Mouse (Mus musculus) hindbrain, embryonic 15.5 days (tissue): ENCODE results near the gene Sparcl1. TPM values are rescaled to one million over a fixed set of nuclear protein-coding genes. Genes with fewer than 3 reads are reported as not detected.

Experiments
- ATAC-seq: fragments of 200-750 bp; cut with Nextera tagmentation; 2 replicates; pipeline ENCODE4 v1.8.0; 2017; ENCODE audit warnings: low read depth, moderate number of reproducible peaks, moderate TSS enrichment; ENCODE audit not compliant: low FRiP score
- H3K27ac ChIP-seq: fragments of 300-500 bp; sonication (generic); replicated peaks from 2 replicates; pipeline ENCODE4 v1.5.1; 2015; ENCODE audit warnings: mild to moderate bottlenecking, inconsistent platforms
- H3K27me3 ChIP-seq: fragments of 300-500 bp; sonication (generic); 2 replicates; pipeline ENCODE4 v1.6.1; 2015; ENCODE audit warnings: control low read depth, inconsistent platforms
- H3K36me3 ChIP-seq: fragments of 300-500 bp; sonication (generic); 2 replicates; pipeline ENCODE4 v1.6.1; 2015; ENCODE audit warnings: control low read depth, inconsistent platforms
- H3K4me1 ChIP-seq: fragments of 300-500 bp; sonication (generic); replicated peaks from 2 replicates; pipeline ENCODE4 v1.6.1; 2015; ENCODE audit warnings: control low read depth, inconsistent platforms
- H3K4me2 ChIP-seq: fragments of 300-500 bp; sonication (generic); 2 replicates; pipeline ENCODE4 v1.6.1; 2015; ENCODE audit warnings: moderate library complexity, mild to moderate bottlenecking, inconsistent platforms
- H3K4me3 ChIP-seq: fragments of 300-500 bp; sonication (generic); 2 replicates; pipeline ENCODE4 v1.5.1; 2015; ENCODE audit warnings: mild to moderate bottlenecking, inconsistent platforms
- H3K9ac ChIP-seq: fragments of 300-500 bp; sonication (generic); 2 replicates; pipeline ENCODE4 v1.6.1; 2015; ENCODE audit warnings: inconsistent platforms
- H3K9me3 ChIP-seq: fragments of 300-500 bp; sonication (generic); 2 replicates; pipeline ENCODE4 v1.6.1; 2016; ENCODE audit warnings: control low read depth, inconsistent platforms
- WGBS: fragments of 180-500 bp; shearing (Covaris S2); methylation state at CpG from one replicate; pipeline ENCODE4 v1.1.7; 2015; 5-methylcytosine and 5-hydroxymethylcytosine counted together
- polyA plus RNA-seq: library from polyadenylated mRNA; unstranded; fragments of >200 nt; fragmentation: Nextera tagmentation; extraction: Ambion mirVana; gene quantifications from 2 replicates; pipeline ENCODE4 v1.2.1, GENCODE M21; 2015

Sparcl1 gene
- polyA plus RNA-seq, 1 experiment from 2014 or later: 369 TPM

DNA sequence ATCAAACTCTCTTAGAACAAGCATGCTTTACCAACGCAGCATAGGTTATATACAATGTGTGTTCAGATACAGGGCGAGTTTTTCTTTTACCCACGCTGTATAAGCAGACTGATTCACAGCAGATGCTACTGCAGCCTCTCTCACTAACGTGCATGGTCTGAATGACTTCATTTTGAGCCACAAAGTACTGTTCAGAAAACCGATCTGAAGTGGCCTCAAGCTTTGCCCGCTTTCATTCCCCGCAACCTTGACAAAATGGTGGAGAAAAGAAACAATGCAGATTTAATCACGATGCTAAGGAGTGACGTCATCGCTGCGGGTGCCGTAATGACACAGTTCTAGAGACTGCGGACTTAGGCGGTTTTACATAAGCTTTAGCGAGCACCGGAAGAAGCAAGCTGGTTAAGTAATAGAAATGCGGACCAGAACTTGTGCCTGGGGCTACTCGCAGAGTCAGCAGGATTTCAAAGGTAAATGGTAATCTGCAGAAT lies 4.6 kb downstream of the Sparcl1 start:
- peak; percentile 61 for ATAC-seq
- Histone ChIP-seq H3K4me3 (peak overlapping the region; percentile 23), H3K9ac (peak overlapping the region; percentile 36), H3K4me2 (peak overlapping the region; percentile 52), H3K9me3 (no peaks in the 10 kb centered on the region), H3K36me3 (no peaks in the 10 kb centered on the region), H3K27ac (peak overlapping the region; percentile 85), H3K4me1 (peaks cover 62% of the 10 kb centered on the region), H3K27me3 (no peaks in the 10 kb centered on the region)
- 7% methylated on average over 18 of the region's 18 CpGs for WGBS

DNA sequence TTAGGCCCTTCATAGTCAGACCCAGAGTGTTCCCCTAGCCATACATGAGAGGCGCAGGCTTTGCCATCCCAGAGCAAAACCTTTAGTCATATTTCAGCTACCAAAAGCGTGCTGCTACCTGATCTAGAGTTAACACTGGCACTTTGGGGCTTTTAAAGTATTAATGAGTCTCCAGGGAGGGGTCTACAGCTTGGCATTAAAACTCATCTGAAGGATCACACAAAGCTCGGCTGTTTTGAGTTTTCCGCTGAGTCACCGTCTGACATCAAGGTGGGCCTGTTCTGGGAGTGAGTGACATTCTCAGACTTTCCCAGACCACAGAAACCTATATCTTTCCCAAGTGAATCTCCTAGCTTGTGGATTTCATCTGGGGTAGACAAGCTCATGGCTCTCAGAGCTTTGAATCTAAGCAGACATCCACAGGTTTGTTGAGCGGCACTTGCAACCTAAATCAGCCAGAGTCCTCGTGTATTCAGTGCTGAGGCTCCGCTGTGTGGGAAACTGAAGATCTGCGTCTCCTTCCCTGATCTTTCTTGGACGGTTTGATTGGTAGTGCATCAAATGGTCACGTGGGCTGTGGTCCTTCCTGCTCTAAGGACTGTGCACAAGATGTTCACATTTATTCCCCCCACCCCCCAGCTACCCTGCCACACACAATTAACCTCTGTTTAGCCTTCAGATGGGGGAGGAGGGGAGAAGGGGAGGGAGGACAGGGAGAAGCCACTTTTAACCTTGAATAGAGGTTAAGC lies 5.2 kb downstream of the Sparcl1 start:
- WGBS: 33% methylated on average over 11 of the region's 11 CpGs
- ATAC-seq: peak; percentile 47

DNA sequence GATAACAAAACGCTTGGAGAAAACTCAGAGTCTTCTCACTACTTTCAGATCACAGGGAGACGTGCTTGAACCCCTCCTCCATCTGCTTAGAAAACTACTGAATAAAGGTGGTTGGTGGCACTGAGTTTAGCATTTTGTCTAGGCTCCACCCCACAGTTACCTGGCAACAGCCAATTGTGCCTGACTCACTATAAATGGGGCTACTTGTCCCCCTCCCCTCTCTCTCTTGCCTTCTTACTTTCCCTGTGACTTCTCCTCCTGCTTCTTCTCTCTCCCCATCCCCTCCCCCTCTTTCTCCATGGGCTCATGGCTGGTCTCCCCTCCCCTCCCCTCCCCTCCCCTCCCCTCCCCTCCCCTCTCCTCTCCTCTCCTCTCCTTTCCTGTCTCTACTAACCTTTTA lies 9.4 kb downstream of the Sparcl1 start:
- H3K4me2 ChIP-seq: no peak overlapping the region
- no peak for ATAC-seq
- no peak overlapping the region for H3K4me3 ChIP-seq
- 0 out of 2 replicates have a peak overlapping the region, but pooled peaks have one; percentile 28 for H3K27ac ChIP-seq
- H3K9me3 ChIP-seq: no peaks in the 10 kb centered on the region
- 32% methylated on average over 2 of the region's 2 CpGs for WGBS
- H3K36me3 ChIP-seq: no peaks in the 10 kb centered on the region
- no peak overlapping the region for H3K9ac ChIP-seq
- H3K4me1 ChIP-seq: peaks cover 25% of the 10 kb centered on the region
- H3K27me3 ChIP-seq: no peaks in the 10 kb centered on the region

More for the DNA sequence above, 5.2 kb downstream of the Sparcl1 start:
- H3K4me2 ChIP-seq: peak overlapping the region; percentile 52
- H3K9ac ChIP-seq: peak overlapping the region; percentile 36
- H3K27me3 ChIP-seq: no peaks in the 10 kb centered on the region
- H3K4me3 ChIP-seq: peak overlapping the region; percentile 23; the same call in 1 of the 2 replicates
- H3K36me3 ChIP-seq: no peaks in the 10 kb centered on the region
- H3K4me1 ChIP-seq: peaks cover 58% of the 10 kb centered on the region
- H3K27ac ChIP-seq: peak overlapping the region; percentile 85
- no peaks in the 10 kb centered on the region for H3K9me3 ChIP-seq

DNA sequence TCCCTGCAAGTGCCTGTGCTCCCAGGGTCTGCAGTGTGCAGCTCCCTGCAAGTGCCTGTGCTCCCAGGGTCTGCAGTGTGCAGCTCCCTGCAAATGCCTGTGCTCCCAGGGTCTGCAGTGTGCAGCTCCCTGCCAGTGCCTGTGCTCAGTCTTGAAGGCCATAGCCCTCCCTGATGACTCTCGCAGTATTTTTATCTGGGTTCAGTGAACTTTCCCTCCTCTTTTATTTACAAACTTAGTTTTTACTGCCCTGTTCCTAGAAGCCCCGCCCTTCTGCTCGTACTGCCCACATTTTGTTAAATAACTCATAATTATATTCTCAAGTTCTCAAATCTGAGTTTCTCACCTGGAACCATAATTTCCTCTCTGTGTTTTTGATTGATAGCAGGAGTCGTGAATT lies 10.4 kb downstream of the Sparcl1 start:
- Histone ChIP-seq H3K9ac (no peak overlapping the region), H3K4me2 (no peak overlapping the region), H3K4me3 (no peak overlapping the region), H3K27ac (peak overlapping the region; percentile 48; the same call in 1 of the 2 replicates), H3K9me3 (no peaks in the 10 kb centered on the region), H3K27me3 (no peaks in the 10 kb centered on the region), H3K36me3 (no peaks in the 10 kb centered on the region), H3K4me1 (peaks cover 16% of the 10 kb centered on the region)
- no peak for ATAC-seq
- 72% methylated on average over 4 of the region's 4 CpGs for WGBS

DNA sequence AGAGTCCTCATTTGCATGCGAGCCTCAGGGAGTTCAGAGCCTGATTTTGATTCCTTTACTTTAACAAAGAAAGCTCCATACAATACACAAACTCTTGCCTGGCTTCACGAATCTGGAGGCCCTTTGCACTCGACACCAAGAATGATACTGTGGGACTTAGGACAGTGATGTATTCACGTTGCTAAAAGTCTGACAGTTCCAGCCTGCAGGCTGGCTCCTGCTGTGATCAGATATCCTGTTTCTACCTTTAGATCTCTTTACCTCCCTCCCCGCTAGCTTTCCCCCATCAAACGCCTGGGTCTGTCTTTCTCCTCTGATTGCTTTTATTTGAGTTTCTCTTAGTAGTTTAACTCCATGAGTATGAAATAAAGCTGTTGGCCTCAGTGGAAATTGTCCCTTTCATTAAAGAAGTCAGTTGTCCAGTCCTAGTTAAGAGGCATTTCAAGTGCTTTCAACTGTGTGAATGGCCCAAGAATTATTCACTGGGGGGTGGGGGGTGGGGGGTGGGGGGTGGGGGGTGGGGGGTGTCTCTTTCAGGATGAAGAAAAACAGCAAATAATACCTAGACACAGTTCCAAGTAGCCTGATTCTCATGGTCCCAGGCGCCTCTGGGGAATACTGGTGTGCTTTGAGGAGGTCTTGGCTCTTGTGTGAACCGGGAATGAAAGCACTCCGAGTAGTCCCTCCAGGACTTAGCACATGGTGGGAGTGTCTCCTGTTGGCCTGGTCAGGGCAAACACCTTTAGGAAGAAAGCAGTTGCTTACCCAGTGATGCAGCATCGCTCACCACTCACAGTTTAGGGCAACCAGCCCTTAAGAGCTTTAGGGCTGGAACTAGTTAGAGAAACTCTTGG lies 11.6 kb downstream of the Sparcl1 start:
- no peak overlapping the region for H3K4me2 ChIP-seq
- no peaks in the 10 kb centered on the region for H3K27me3 ChIP-seq
- WGBS: 16% methylated on average over 10 of the region's 10 CpGs
- peak; percentile 77 for ATAC-seq
- no peaks in the 10 kb centered on the region for H3K36me3 ChIP-seq
- H3K27ac ChIP-seq: peak overlapping the region; percentile 51
- no peak overlapping the region for H3K4me3 ChIP-seq
- no peaks in the 10 kb centered on the region for H3K9me3 ChIP-seq
- 0 out of 2 replicates have a peak, but pooled peaks cover 9% of the 10 kb centered on the region for H3K4me1 ChIP-seq
- H3K9ac ChIP-seq: no peak overlapping the region

DNA sequence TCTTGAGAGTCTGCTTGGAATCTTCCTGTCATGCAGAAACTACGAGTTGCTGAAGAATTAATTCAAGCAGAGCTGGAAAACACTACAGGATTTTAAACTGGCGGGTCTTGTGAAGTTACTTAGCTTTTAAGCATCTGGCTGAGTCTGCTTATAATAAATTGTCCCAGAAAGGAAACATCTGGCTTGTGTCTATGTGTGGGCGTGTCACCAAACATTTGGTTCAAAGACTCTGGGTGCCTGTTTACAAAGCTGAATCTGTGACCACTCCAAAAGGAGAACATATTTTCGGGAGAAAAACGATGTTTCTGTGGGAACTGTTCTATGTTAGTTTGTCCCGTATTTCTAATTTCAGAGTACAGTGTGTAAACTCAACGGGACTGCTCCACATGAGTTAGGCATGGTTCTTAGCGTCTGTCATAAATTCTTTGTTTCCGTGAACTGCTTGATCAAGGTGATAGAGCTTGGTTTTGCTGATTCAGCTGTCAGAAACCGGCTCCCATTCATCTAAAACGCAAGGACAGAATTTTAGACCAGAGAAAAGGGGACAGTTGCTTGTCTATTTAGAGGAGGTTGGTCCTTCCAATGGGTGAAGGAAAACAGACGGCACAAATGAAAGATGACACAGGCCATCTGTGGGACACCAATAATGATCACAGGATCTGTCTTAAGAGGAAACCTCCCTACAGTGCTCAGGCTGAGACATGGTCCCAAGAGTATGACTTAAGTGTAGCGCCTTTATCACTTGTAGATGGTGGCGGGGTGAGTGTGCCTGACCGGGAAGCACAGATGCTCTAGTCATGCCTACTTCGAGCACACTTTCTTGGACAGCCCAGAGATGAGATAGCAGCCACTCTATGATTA lies 17.2 kb downstream of the Sparcl1 start:
- no peaks in the 10 kb centered on the region for H3K9me3 ChIP-seq
- 82% methylated on average over 16 of the region's 16 CpGs for WGBS
- no peak overlapping the region for H3K9ac ChIP-seq
- H3K36me3 ChIP-seq: no peaks in the 10 kb centered on the region
- H3K4me3 ChIP-seq: no peak overlapping the region
- H3K4me1 ChIP-seq: 0 out of 2 replicates have a peak, but pooled peaks cover 3% of the 10 kb centered on the region
- peak overlapping the region; percentile 17 for H3K27ac ChIP-seq
- no peaks in the 10 kb centered on the region for H3K27me3 ChIP-seq
- no peak for ATAC-seq
- no peak overlapping the region for H3K4me2 ChIP-seq

DNA sequence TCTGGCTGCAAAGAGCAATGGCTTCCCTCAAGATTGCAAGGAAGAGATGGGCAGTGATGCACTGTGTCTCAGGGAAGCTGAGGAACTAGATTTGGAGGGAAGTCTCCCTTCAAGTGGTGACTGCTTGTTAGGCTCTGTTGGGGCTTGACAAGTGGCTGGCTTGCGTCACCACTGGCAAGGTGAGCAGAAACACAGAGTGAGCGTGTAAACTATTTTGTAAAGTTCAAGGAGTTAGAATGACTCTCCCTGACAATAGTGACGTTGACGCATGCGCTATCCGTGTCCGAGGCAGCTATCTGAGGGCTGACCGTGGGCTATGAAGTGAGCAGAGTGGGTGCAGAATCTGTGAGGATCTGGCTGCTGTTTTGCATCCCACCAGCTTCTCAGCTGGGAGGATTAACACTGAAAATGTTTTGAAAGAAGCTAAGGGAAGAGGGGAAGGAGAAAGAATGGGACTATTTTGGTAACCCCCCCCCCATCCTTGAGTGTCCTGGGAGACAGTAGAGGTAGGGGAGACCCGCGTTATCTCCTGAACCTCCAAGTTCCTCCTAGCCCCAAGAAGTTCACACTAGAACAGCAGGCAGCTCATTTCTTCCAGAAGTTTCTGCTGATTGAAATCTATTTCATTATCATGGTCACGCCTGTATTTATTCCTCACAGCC lies 18.0 kb downstream of the Sparcl1 start:
- 86% methylated on average over 11 of the region's 11 CpGs for WGBS
- H3K36me3 ChIP-seq: no peaks in the 10 kb centered on the region
- no peaks in the 10 kb centered on the region for H3K27me3 ChIP-seq
- H3K9ac ChIP-seq: no peak overlapping the region
- 0 out of 2 replicates have a peak, but pooled peaks cover 3% of the 10 kb centered on the region for H3K4me1 ChIP-seq
- no peaks in the 10 kb centered on the region for H3K9me3 ChIP-seq
- peak overlapping the region; percentile 17; the same call in 1 of the 2 replicates for H3K27ac ChIP-seq
- no peak overlapping the region for H3K4me3 ChIP-seq
- no peak overlapping the region for H3K4me2 ChIP-seq
- ATAC-seq: no peak

DNA sequence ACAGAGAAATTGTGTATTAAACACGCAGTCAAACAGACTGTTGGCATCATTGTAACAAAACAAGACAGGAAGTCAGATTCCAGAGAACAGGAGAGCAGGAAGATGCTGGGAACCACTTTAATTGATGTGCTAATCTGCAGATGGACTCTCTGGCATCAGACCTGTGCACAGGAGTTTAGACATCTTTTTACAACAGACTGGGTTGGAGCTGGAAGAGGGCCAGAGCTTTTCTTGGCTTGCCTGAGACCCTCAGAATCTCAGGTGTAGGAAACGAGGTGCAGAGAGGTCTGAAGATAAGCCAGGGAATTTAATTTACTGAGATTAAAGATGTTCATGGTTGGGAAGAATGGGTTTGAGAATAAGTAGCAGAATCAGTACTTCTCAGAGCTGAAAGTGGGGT lies 23.8 kb downstream of the Sparcl1 start:
- H3K27ac ChIP-seq: no peak overlapping the region
- WGBS: 88% methylated on average over 2 of the region's 2 CpGs
- no peaks in the 10 kb centered on the region for H3K4me1 ChIP-seq
- peaks cover 22% of the 10 kb centered on the region for H3K36me3 ChIP-seq
- no peaks in the 10 kb centered on the region for H3K27me3 ChIP-seq
- H3K9ac ChIP-seq: no peak overlapping the region
- H3K9me3 ChIP-seq: no peaks in the 10 kb centered on the region
- ATAC-seq: no peak
- no peak overlapping the region for H3K4me2 ChIP-seq
- H3K4me3 ChIP-seq: no peak overlapping the region

DNA sequence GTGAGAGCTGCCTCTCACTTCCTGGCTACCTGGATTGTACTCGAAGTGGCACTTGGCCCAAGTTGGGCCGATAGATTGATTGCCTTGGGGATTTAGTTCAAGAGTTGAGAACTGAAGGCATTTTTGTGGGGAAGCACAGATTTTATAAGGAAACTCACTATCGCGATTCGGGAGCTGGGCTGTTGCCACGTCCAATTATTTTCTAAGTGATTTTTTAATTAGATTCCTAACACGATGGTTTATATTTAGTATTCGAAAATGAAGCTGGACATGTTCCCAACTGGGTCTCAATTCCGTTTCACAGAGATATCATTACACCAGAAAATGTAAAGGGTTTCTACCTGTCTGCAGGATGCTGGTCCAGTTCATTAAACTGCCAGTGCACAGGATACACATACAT lies 28.2 kb downstream of the Sparcl1 start:
- Histone ChIP-seq H3K36me3 (peaks cover 22% of the 10 kb centered on the region), H3K27ac (no peak overlapping the region), H3K9ac (no peak overlapping the region), H3K4me3 (no peak overlapping the region), H3K9me3 (no peaks in the 10 kb centered on the region), H3K27me3 (no peaks in the 10 kb centered on the region), H3K4me1 (no peaks in the 10 kb centered on the region), H3K4me2 (no peak overlapping the region)
- WGBS: 81% methylated on average over 9 of the region's 9 CpGs
- no peak for ATAC-seq

DNA sequence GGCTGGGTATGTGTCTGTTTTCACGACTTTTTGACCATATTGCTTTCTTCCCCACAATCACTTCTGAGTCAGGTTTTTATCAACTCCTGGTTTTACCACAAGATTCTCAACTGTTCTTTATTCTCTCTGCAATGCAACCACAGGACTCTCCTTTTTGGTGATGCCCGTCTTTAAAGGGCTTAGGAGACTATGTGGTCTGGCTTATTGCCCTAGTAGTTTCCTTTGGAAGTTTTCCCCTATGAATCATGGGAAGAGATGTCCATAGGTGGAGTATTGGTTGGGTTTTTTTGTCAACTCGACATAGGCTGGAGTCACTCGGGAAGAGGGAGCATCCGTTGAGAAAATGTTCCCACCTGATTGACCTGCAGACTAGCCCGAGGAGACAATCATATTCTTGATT lies 32.8 kb downstream of the Sparcl1 start:
- Histone ChIP-seq H3K9ac (no peak overlapping the region), H3K27ac (no peak overlapping the region), H3K9me3 (no peaks in the 10 kb centered on the region), H3K4me2 (no peak overlapping the region), H3K4me1 (peaks cover 6% of the 10 kb centered on the region; the same call in 1 of the 2 replicates), H3K27me3 (no peaks in the 10 kb centered on the region), H3K4me3 (no peak overlapping the region), H3K36me3 (peaks cover 4% of the 10 kb centered on the region; the same call in 1 of the 2 replicates)
- no peak for ATAC-seq
- 92% methylated on average over 6 of the region's 6 CpGs for WGBS

DNA sequence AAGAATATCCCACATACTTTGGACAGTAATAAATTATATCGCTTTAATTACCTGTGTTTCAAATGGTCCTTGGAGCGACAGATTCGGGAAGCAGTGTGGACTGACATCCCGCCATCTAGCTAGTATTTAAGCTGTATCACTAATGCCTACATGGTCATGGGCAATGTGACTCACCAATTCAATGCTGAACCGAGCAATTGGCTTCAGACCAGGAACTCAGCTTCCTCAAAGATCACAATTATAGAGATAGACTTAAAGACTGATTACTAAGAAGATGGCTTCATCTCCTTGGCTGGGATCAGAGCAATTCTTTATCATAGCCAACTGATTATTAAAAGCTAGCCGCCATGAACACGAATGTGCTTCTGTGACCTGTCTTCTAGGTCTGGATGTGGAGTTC lies 36.0 kb downstream of the Sparcl1 start, which contains the start of gene Gm17660:
Gene Gm17660 (minus strand): TSS at position 101 of the 400 bp plus-strand sequence.
- Histone ChIP-seq H3K9me3 (no peaks in the 10 kb centered on the region), H3K4me2 (no peak within 1 kb of the TSS), H3K27ac (0 out of 2 replicates have a peak within 1 kb of the TSS, but pooled peaks have one; percentile 45), H3K9ac (no peak within 1 kb of the TSS), H3K36me3 (no peaks in the 10 kb centered on the region), H3K4me1 (peaks cover 10% of the 10 kb centered on the region; the same call in 1 of the 2 replicates), H3K4me3 (no peak within 1 kb of the TSS), H3K27me3 (no peaks in the 10 kb centered on the region)
- no peak for ATAC-seq
- WGBS: 96% methylated on average over 7 of the region's 7 CpGs
